Mouse (Mus musculus): Measurements from ENCODE around the gene Hs3st3a1.

Hs3st3a1 gene

DNA sequence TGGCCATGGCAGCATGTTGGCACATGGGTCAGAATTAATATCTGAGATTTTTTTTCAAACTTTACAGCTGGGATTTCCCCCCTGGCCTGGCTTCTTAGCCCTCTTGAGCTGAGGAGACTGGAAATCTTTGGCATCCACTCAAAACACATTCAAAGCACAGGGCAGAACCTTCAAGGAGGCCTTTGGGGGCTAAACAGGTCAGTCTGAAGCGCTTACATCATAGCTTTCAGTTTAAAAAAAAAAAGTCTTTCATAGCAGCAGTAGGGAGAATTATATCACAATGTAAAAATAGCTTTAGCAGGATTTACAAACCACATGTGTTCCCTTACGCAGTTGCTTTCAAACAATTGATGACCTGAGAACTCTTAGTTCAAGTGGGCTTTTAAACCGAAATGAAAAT, 46.3 kb downstream of the Hs3st3a1 start:
- in situ Hi-C loops (cut with MboI, MseI), result loop anchor here (25.0 kb wide), 1 partner anchor 1069 kb away; no protein-coding TSS in a partner anchor

DNA sequence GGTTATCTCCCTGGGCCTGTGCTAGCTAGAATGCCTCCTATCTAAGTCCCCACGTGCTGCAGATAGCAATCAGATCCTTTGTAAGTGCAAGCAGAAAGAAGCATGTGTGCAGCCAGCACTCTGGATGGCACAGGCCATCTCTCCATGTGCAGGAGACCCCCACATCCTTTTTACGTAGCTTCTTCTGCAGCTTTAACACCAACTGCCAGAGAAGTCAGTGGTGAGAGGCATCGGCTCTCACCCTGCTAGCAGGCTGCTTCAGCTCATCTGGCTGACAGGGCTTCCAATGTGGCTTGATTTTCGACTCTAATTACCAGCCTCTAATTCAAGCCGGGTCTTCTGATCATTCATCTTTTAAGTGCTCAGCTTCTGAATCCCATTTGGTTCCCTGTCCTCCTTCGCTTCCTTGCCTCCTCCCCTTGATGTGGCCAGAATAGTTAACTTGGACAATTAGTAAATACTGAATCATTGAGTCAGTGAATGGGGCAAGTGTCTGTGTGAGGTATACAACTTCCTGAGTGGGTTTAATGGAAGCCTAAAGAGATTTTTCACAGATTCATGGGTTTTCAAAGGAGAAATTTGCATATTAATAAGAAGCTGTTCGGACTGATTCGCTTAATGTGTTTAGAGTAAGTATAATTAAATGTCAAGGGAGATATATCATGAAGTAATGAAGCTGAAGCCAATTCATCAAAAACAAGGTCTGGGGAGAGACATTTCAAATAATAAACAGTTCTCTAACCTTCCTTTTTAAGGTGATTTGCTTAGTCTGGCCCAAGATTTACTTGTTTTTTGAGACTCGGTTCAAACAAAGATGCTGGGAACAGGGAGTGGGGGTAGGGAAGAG, 54.7 kb downstream of the Hs3st3a1 start:
- in situ Hi-C loops (cut with MboI, MseI), result loop anchor here (25.0 kb wide), 1 partner anchor 1078 kb away; no protein-coding TSS in a partner anchor

DNA sequence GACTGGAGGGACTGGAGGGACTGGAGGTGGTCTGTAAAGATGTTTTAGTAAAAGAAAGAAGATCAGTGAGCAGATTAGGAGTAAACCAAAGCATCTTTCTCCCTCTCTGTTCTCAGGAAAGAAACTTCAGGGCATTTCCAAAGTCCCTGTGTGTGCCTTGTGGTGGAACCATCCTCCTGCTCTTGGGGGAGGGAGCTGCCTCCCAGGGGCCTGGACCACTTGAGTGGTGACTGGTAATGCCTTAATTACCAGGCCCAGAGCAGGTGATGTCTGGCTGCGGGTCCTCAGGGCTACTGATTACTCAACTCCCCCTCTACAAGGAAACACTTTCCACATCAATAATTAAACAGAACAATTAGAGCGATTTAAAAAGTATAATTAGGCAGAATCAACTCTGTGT, 59.3 kb downstream of the Hs3st3a1 start:
- in situ Hi-C loops (cut with MboI, MseI), result loop anchor here (25.0 kb wide), 1 partner anchor 1082 kb away; no protein-coding TSS in a partner anchor

GRCm38 (mm10) chr11:64495935-64496334, 60.8 kb downstream of the Hs3st3a1 start:
- in situ Hi-C loops (cut with MboI, MseI), result loop anchor here (25.0 kb wide), 1 partner anchor 1084 kb away; no protein-coding TSS in a partner anchor

GRCm38 (mm10) chr11:64496677-64497076, 61.5 kb downstream of the Hs3st3a1 start:
- in situ Hi-C loops (cut with MboI, MseI), result loop anchor here (25.0 kb wide), 1 partner anchor 1084 kb away; no protein-coding TSS in a partner anchor

DNA sequence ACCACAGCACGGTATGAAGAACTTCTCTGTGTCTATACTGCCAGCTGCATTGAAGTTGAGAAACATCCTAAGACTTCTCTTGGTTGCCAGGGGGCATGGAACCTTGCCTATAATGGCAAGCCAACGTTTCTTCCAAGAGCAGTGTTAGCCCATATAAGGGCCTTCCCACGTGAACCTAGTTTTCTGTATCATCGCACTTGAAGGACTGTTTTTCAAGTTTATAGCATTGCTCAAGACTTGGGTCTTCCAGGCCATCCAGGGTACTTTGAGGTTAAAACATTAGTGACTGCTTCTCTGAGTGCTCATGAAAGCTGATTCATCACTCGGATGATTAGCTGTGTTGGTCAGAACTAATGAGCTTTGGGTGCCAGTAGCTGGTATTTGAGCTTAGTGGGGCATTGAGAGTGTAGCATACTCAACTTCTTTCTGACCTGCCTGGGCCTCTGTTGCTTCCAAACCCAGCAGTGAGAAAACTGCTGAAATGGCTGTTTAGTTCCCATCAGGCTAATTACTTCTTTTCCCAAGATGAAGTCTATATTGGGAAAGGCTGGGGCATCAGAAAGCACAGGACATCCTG, 65.5 kb downstream of the Hs3st3a1 start:
- in situ Hi-C loops (cut with MboI, MseI), result no loop called here

DNA sequence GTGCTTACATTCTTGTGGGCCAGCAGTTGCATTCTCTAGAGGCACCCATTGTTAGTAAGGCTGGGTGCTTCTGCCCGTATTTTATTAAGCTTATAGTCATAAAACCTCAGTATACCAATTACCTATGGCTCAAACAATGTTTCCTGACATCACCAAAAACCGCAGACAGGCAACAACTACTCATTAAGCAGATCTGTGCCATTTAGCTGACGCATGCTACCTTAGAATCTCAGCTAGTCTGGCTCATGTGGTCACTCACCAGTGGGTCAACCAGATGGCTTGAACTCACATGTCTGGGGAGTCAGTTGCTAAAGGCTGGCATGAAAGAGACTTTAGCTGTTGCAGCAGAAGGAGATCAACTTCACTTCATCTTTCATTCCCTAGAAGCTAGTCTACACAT, 67.9 kb downstream of the Hs3st3a1 start:
- in situ Hi-C loops (cut with MboI, MseI), result no loop called here

- in situ Hi-C loops (cut with MboI, MseI), result no loop called here
Observed at GRCm38 (mm10) chr11:64505924-64506323, 70.8 kb downstream of the Hs3st3a1 start.

DNA sequence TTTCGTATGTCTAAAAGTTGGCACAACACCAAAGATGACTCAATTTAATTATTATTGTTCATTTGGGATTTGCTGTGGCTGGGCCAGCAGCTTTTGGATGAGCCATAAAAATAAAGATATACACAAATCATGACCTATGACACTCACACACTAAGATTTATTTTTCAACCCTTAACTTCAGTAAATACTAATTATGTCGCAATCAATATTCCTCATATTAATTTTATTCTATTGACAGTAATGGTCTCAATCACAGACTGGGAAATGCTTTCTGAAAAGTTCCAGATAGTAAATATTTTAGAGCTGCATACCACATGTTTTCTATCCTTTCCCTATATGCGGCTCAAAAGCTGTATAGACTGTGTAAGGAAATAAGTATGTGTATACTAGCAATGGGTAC, 71.9 kb downstream of the Hs3st3a1 start:
- in situ Hi-C loops (cut with MboI, MseI), result no loop called here

GRCm38 (mm10) chr11:64509106-64509505, 74.0 kb downstream of the Hs3st3a1 start:
- in situ Hi-C loops (cut with MboI, MseI), result no loop called here

- in situ Hi-C loops (cut with MboI, MseI), result no loop called here
Observed at GRCm38 (mm10) chr11:64512301-64512700, 77.2 kb downstream of the Hs3st3a1 start.

DNA sequence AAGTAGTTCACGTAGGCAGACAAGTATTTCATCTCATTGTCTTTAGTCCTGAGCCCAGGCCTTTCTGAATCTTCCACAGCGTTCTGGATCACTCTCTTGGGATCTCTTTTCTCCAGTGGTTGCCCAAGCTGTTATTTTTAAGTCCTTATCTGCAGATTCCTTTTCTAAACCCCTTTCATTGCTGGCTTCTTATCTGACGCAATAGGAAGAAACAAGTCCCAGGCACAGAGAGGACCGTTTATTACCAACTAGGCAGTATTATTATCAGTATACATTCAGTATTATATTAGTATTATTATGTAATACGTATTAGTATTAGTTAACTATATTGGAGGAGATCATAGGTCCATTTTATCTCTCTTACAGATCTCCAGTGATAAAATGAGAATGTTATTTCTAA, 78.3 kb downstream of the Hs3st3a1 start:
- in situ Hi-C loops (cut with MboI, MseI), result no loop called here

GRCm38 (mm10) chr11:64516712-64517589, 81.8 kb downstream of the Hs3st3a1 start:
- in situ Hi-C loops (cut with MboI, MseI), result no loop called here

- in situ Hi-C loops (cut with MboI, MseI), result no loop called here
Observed at GRCm38 (mm10) chr11:64518146-64518841, 83.2 kb downstream of the Hs3st3a1 start.

- in situ Hi-C loops (cut with MboI, MseI), result no loop called here
Observed at GRCm38 (mm10) chr11:64523993-64524570, 89.0 kb downstream of the Hs3st3a1 start.

GRCm38 (mm10) chr11:64537230-64537629, 102.1 kb downstream of the Hs3st3a1 start:
- in situ Hi-C loops (cut with MboI, MseI), result no loop called here

DNA sequence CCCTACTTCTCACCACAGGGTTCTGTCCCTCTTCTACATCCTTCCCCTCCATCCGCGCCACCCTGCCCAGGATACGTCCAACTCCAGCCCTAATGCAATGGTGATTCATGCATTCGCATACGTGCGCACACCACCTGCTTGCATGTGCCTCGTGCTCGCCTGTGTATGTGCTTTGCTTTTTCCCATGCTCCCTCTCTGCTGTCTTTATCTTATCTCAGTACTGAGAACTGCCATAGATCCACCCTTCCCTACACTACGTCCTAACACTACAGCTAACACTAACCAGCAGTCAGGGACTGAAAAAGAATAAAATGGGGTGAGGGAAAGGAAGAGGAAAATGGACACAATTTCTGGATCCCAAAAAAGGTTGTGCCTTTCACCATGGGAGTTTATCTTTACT, 106.7 kb downstream of the Hs3st3a1 start:
- in situ Hi-C loops (cut with MboI, MseI), result no loop called here

DNA sequence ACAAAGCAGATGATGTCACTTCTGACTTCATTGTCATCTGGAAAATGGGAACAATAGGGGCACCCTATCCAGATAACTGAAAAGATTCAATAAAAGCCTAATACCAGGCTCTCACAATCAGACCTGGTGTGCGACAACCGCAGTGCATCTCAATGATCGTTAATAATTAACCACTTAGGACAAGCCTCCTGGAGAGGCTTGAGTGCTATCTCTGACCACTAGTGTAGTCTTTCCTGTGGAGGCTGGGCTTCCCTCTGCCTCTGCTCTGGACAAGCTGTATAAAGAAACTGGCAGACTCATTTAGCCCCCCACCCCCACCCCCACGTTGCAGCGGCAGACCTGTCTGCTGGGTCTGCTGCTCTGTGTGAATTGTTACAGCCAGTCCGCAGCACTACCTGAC, 107.2 kb downstream of the Hs3st3a1 start:
- in situ Hi-C loops (cut with MboI, MseI), result no loop called here

DNA sequence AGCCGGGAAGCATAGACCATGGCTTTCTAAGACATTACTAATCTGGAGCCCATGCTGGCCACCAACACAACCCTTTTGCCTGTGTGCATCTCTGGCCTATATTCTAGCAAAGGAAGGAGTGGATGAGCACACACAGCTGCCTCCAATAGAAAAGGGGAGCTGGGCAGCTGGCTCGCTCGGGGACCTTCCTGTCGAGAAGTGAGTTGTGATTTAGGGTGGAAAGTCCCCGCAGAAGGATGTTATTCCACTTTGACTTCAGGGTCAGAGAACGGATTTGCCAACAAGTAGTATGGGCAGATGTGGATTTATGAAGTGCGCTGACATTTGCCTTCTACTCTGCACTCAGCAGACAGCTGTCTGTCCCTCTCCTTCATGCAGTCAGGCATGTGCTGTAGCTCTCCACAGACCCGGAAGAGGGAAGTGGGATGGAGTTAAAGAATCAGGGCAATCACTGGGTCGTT, 108.1 kb downstream of the Hs3st3a1 start:
- in situ Hi-C loops (cut with MboI, MseI), result no loop called here

- in situ Hi-C loops (cut with MboI, MseI), result no loop called here
Observed at GRCm38 (mm10) chr11:64544236-64544635, 109.1 kb downstream of the Hs3st3a1 start.

DNA sequence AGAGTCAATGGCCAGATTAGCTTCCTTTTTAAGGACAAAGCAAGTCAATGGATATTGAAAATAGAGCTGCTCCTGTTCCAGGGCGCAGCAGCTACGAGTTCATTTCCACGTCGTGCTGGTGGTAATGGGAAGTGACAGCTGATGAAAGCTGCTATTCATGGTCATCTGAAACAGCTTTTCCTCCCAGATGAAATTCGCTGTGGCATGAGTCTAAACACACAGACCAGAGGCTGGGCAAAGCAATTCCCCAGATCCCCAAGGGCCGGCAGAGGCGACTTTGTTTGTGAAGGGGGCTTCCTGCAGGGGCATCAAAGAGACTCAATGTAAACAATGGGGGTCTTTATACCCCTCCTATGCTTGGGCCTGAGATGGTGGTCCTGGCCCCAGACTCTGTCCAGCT, 114.2 kb downstream of the Hs3st3a1 start:
- in situ Hi-C loops (cut with MboI, MseI), result no loop called here

All from T-helper 2 cell (primary cell).